Mouse (Mus musculus): ENCODE data around the gene Inpp5d. TPM values are rescaled to one million over a fixed set of nuclear protein-coding genes. Genes with fewer than 3 reads are reported as not detected.

Inpp5d gene
- polyA plus RNA-seq, 1 experiment from 2014 or later: 3.9 TPM

GRCm38 (mm10) chr1:87689661-87690341, 69.7 kb downstream of the Inpp5d start:
- Histone ChIP-seq H3K9ac (replicated peaks) (no peak overlapping the region), H3K27me3 (no peaks in the 10 kb centered on the region), H3K4me1 (no peaks in the 10 kb centered on the region), H3K4me3 (no peak overlapping the region), H3K36me3 (no peaks in the 10 kb centered on the region), H3K27ac (replicated peaks) (no peak overlapping the region), H3K9me3 (no peaks in the 10 kb centered on the region), H3K4me2 (replicated peaks) (no peak overlapping the region)
- WGBS: 94% methylated on average over 1 of the region's 1 CpGs
- ATAC-seq (replicated peaks): no peak

- WGBS: 74% methylated on average over 5 of the region's 5 CpGs
- Histone ChIP-seq H3K27me3 (no peaks in the 10 kb centered on the region), H3K4me3 (no peak overlapping the region), H3K27ac (replicated peaks) (no peak overlapping the region), H3K9me3 (no peaks in the 10 kb centered on the region), H3K36me3 (no peaks in the 10 kb centered on the region), H3K4me2 (replicated peaks) (no peak overlapping the region), H3K4me1 (no peaks in the 10 kb centered on the region), H3K9ac (replicated peaks) (no peak overlapping the region)
- ATAC-seq (replicated peaks): no peak
Observed at GRCm38 (mm10) chr1:87696358-87696757, 76.2 kb downstream of the Inpp5d start.

GRCm38 (mm10) chr1:87698010-87698409, 77.9 kb downstream of the Inpp5d start:
- Histone ChIP-seq H3K27me3 (no peaks in the 10 kb centered on the region), H3K27ac (replicated peaks) (no peak overlapping the region), H3K9ac (replicated peaks) (no peak overlapping the region), H3K36me3 (no peaks in the 10 kb centered on the region), H3K4me2 (replicated peaks) (no peak overlapping the region), H3K4me3 (no peak overlapping the region), H3K4me1 (no peaks in the 10 kb centered on the region), H3K9me3 (no peaks in the 10 kb centered on the region)
- ATAC-seq (replicated peaks): no peak
- 81% methylated on average over 6 of the region's 6 CpGs for WGBS

GRCm38 (mm10) chr1:87699890-87700448, 79.9 kb downstream of the Inpp5d start:
- 76% methylated on average over 5 of the region's 5 CpGs for WGBS
- no peak overlapping the region for H3K4me3 ChIP-seq
- H3K36me3 ChIP-seq: no peaks in the 10 kb centered on the region
- H3K9ac ChIP-seq (replicated peaks): no peak overlapping the region
- no peaks in the 10 kb centered on the region for H3K27me3 ChIP-seq
- H3K9me3 ChIP-seq: no peaks in the 10 kb centered on the region
- ATAC-seq (replicated peaks): no peak
- no peak overlapping the region for H3K27ac ChIP-seq (replicated peaks)
- no peak overlapping the region for H3K4me2 ChIP-seq (replicated peaks)
- no peaks in the 10 kb centered on the region for H3K4me1 ChIP-seq

- Histone ChIP-seq H3K4me2 (replicated peaks) (no peak overlapping the region), H3K27ac (replicated peaks) (no peak overlapping the region), H3K9me3 (no peaks in the 10 kb centered on the region), H3K4me3 (no peak overlapping the region), H3K36me3 (no peaks in the 10 kb centered on the region), H3K9ac (replicated peaks) (no peak overlapping the region), H3K27me3 (no peaks in the 10 kb centered on the region), H3K4me1 (peaks cover 5% of the 10 kb centered on the region; the same call in 1 of the 2 replicates)
- 88% methylated on average over 2 of the region's 2 CpGs for WGBS
- ATAC-seq (replicated peaks): no peak
Observed at GRCm38 (mm10) chr1:87704230-87704629, 84.1 kb downstream of the Inpp5d start.

GRCm38 (mm10) chr1:87706361-87706760, 86.2 kb downstream of the Inpp5d start:
- H3K4me3 ChIP-seq: no peak overlapping the region
- H3K9me3 ChIP-seq: no peaks in the 10 kb centered on the region
- no peak overlapping the region for H3K27ac ChIP-seq (replicated peaks)
- ATAC-seq (replicated peaks): no peak
- H3K27me3 ChIP-seq: no peaks in the 10 kb centered on the region
- H3K36me3 ChIP-seq: no peaks in the 10 kb centered on the region
- H3K4me2 ChIP-seq (replicated peaks): no peak overlapping the region
- peaks cover 13% of the 10 kb centered on the region for H3K4me1 ChIP-seq
- 94% methylated on average over 3 of the region's 3 CpGs for WGBS
- no peak overlapping the region for H3K9ac ChIP-seq (replicated peaks)

GRCm38 (mm10) chr1:87709020-87709419, 88.9 kb downstream of the Inpp5d start:
- Histone ChIP-seq H3K4me2 (replicated peaks) (no peak overlapping the region), H3K9me3 (no peaks in the 10 kb centered on the region), H3K36me3 (no peaks in the 10 kb centered on the region), H3K27me3 (no peaks in the 10 kb centered on the region), H3K4me3 (no peak overlapping the region), H3K9ac (replicated peaks) (no peak overlapping the region), H3K27ac (replicated peaks) (peak overlapping the region; percentile 74), H3K4me1 (peaks cover 13% of the 10 kb centered on the region)
- WGBS: 18% methylated on average over 6 of the region's 6 CpGs
- ATAC-seq (replicated peaks): peak; percentile 82

- peak overlapping the region; percentile 74 for H3K27ac ChIP-seq (replicated peaks)
- 70% methylated on average over 7 of the region's 7 CpGs for WGBS
- 0 out of 2 replicates have a peak overlapping the region, but pooled peaks have one; percentile 5 for H3K4me2 ChIP-seq (replicated peaks)
- H3K9me3 ChIP-seq: no peaks in the 10 kb centered on the region
- peaks cover 13% of the 10 kb centered on the region for H3K4me1 ChIP-seq
- H3K36me3 ChIP-seq: no peaks in the 10 kb centered on the region
- ATAC-seq (replicated peaks): peak; percentile 75
- H3K27me3 ChIP-seq: no peaks in the 10 kb centered on the region
- H3K9ac ChIP-seq (replicated peaks): no peak overlapping the region; the same call in 1 of the 2 replicates
- H3K4me3 ChIP-seq: no peak overlapping the region
Observed at GRCm38 (mm10) chr1:87709661-87710270, 89.7 kb downstream of the Inpp5d start.

GRCm38 (mm10) chr1:87711938-87712613, 92.0 kb downstream of the Inpp5d start:
- peaks cover 13% of the 10 kb centered on the region for H3K4me1 ChIP-seq
- H3K4me3 ChIP-seq: no peak overlapping the region
- H3K9me3 ChIP-seq: no peaks in the 10 kb centered on the region
- H3K27me3 ChIP-seq: no peaks in the 10 kb centered on the region
- ATAC-seq (replicated peaks): no peak
- H3K36me3 ChIP-seq: no peaks in the 10 kb centered on the region
- H3K27ac ChIP-seq (replicated peaks): no peak overlapping the region
- H3K4me2 ChIP-seq (replicated peaks): no peak overlapping the region
- H3K9ac ChIP-seq (replicated peaks): no peak overlapping the region
- 90% methylated on average over 10 of the region's 10 CpGs for WGBS

GRCm38 (mm10) chr1:87712614-87712971, 92.5 kb downstream of the Inpp5d start:
- H3K36me3 ChIP-seq: no peaks in the 10 kb centered on the region
- H3K4me1 ChIP-seq: peaks cover 13% of the 10 kb centered on the region
- no peaks in the 10 kb centered on the region for H3K9me3 ChIP-seq
- 95% methylated on average over 1 of the region's 1 CpGs for WGBS
- no peak for ATAC-seq (replicated peaks)
- H3K4me3 ChIP-seq: no peak overlapping the region
- H3K27ac ChIP-seq (replicated peaks): no peak overlapping the region
- H3K4me2 ChIP-seq (replicated peaks): no peak overlapping the region
- no peak overlapping the region for H3K9ac ChIP-seq (replicated peaks)
- H3K27me3 ChIP-seq: no peaks in the 10 kb centered on the region

GRCm38 (mm10) chr1:87721382-87721781, 101.3 kb downstream of the Inpp5d start:
- ATAC-seq (replicated peaks): no peak
- H3K4me3 ChIP-seq: no peak overlapping the region
- H3K27me3 ChIP-seq: no peaks in the 10 kb centered on the region
- WGBS: 41% methylated on average over 8 of the region's 8 CpGs
- H3K27ac ChIP-seq (replicated peaks): no peak overlapping the region
- H3K9ac ChIP-seq (replicated peaks): no peak overlapping the region
- H3K4me2 ChIP-seq (replicated peaks): no peak overlapping the region
- no peaks in the 10 kb centered on the region for H3K36me3 ChIP-seq
- H3K4me1 ChIP-seq: no peaks in the 10 kb centered on the region
- H3K9me3 ChIP-seq: no peaks in the 10 kb centered on the region

GRCm38 (mm10) chr1:87722081-87722480, 102.0 kb downstream of the Inpp5d start:
- H3K27me3 ChIP-seq: no peaks in the 10 kb centered on the region
- no peak overlapping the region for H3K4me3 ChIP-seq
- no peaks in the 10 kb centered on the region for H3K9me3 ChIP-seq
- no peak overlapping the region for H3K9ac ChIP-seq (replicated peaks)
- WGBS: 49% methylated on average over 2 of the region's 2 CpGs
- H3K36me3 ChIP-seq: no peaks in the 10 kb centered on the region
- no peak overlapping the region for H3K27ac ChIP-seq (replicated peaks)
- no peak for ATAC-seq (replicated peaks)
- no peak overlapping the region for H3K4me2 ChIP-seq (replicated peaks)
- no peaks in the 10 kb centered on the region for H3K4me1 ChIP-seq

All from forebrain, embryonic 15.5 days (tissue).